Mouse (Mus musculus) lung, postnatal 0 days (tissue): ENCODE data around the gene Acsl1.

Experiments
- CTCF ChIP-seq: IDR thresholded peaks from 2 replicates; pipeline ENCODE4 v1.5.1; 2016; ENCODE audit warnings: antibody characterized with exemption, mild to moderate bottlenecking
- EP300 ChIP-seq: IDR thresholded peaks from 2 replicates; pipeline ENCODE4 v1.6.1; 2016; ENCODE audit warnings: antibody characterized with exemption, mild to moderate bottlenecking, control low read depth

DNA sequence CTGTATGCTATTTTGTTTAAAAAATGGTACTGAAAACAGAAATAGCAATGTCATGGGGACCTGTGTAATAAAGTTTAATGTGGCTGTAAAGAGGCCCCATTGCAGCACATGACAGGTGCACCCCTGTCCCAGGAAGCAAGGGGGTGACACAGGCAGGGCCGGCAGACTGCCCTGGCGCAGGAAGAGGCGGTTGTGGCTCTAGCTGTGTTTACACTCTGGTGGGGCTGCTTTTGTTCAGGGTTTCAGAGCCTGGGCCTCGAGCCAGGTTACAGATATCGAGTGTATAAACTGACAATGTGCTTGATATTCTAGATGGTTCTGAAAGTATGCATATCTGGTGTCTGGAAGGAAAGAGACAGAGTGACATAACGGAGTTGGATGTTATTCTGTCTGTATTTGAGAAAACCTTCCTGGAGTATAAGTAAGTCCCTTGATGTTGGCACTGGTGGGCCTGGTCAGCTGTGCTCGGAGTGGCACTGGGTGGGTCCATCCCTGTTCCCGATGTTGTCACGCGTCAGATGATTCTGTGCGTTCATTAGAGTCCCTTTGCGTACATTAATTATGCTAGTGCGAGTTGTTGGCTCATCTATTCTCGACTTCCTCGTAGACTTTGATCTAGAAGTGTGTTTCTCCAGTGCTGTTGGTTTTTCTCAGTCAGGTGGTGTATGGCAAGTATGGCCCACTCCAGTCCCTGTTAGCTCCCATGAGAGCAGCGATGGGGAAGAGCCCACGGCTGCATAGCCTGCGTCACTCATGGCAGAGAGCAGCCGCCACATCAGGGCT is 99.0 kb downstream of the Acsl1 start:
- TF ChIP-seq CTCF (peak; percentile 41), EP300 (peak; percentile 45; the same call in 1 of the 2 replicates)
